Mouse (Mus musculus): ENCODE results near the gene Fbxo36. TPM values are rescaled to one million over a fixed set of nuclear protein-coding genes. Genes with fewer than 3 reads are reported as not detected.

Gene Fbxo36
- polyA plus RNA-seq (2011; ENCODE audit: insufficient read length, low read depth, missing spikeins), result 6.9 and 7.0 TPM in 2 replicates

GRCm38 (mm10) chr1:84839309-84840017 lies at the start of gene Fbxo36:
Fbxo36 (plus strand) TSS chr1:84839841.
- Histone ChIP-seq H3K27ac (ENCODE audit: insufficient read depth, low read length) (peak within 1 kb of the TSS; percentile 82), H3K4me1 (ENCODE audit: control insufficient read depth, insufficient read depth, low read length) (no peaks in the 10 kb centered on the region), H3K4me3 (ENCODE audit: insufficient read depth, low read length) (peak within 1 kb of the TSS; percentile 93)
- peak; percentile 71 for TF ChIP-seq POLR2A (IDR thresholded peaks at IDR 0.05; ENCODE audit: low read depth, low read length)
- no peak for TF ChIP-seq CTCF (IDR thresholded peaks at IDR 0.05; ENCODE audit: borderline replicate concordance, insufficient read depth, low read length)

GRCm38 (mm10) chr1:84791393-84791792 lies 48.2 kb upstream of the Fbxo36 start:
- H3K4me3 ChIP-seq (ENCODE audit: insufficient read depth, low read length), result no peak overlapping the region
- H3K4me1 ChIP-seq (ENCODE audit: control insufficient read depth, insufficient read depth, low read length), result no peaks in the 10 kb centered on the region
- TF ChIP-seq CTCF (IDR thresholded peaks at IDR 0.05; ENCODE audit: borderline replicate concordance, insufficient read depth, low read length), result no peak
- TF ChIP-seq POLR2A (IDR thresholded peaks at IDR 0.05; ENCODE audit: low read depth, low read length), result no peak
- no peak overlapping the region for H3K27ac ChIP-seq (ENCODE audit: insufficient read depth, low read length)

- Histone ChIP-seq H3K4me3 (ENCODE audit: insufficient read depth, low read length) (no peak overlapping the region), H3K4me1 (ENCODE audit: control insufficient read depth, insufficient read depth, low read length) (no peaks in the 10 kb centered on the region), H3K27ac (ENCODE audit: insufficient read depth, low read length) (no peak overlapping the region)
- TF ChIP-seq POLR2A (IDR thresholded peaks at IDR 0.05; ENCODE audit: low read depth, low read length) (no peak), CTCF (IDR thresholded peaks at IDR 0.05; ENCODE audit: borderline replicate concordance, insufficient read depth, low read length) (no peak)
Observed at GRCm38 (mm10) chr1:84795335-84795734, 44.3 kb upstream of the Fbxo36 start.

DNA sequence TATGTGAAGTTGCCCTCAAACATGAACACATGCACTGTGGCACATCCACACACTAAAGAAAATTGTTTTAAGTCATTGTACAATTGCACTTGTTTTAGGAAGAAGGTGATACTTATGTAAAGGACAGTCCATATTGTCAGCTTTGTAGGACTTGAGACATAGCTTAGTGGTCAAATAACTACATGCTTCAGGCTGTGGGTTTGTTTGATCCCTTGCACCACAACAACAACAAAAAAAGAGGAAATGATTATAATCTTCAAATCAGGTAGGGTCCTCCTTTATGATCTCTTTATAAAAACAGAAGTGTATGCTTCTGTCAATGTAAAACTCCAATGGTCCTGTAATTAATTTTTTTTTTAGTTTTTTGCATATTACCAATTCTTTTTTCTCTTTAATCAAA lies 40.5 kb upstream of the Fbxo36 start:
- Histone ChIP-seq H3K4me1 (ENCODE audit: control insufficient read depth, insufficient read depth, low read length) (no peaks in the 10 kb centered on the region), H3K4me3 (ENCODE audit: insufficient read depth, low read length) (no peak overlapping the region), H3K27ac (ENCODE audit: insufficient read depth, low read length) (no peak overlapping the region)
- TF ChIP-seq CTCF (IDR thresholded peaks at IDR 0.05; ENCODE audit: borderline replicate concordance, insufficient read depth, low read length), result no peak
- TF ChIP-seq POLR2A (IDR thresholded peaks at IDR 0.05; ENCODE audit: low read depth, low read length), result no peak

- TF ChIP-seq CTCF (IDR thresholded peaks at IDR 0.05; ENCODE audit: borderline replicate concordance, insufficient read depth, low read length), result no peak
- no peak for TF ChIP-seq POLR2A (IDR thresholded peaks at IDR 0.05; ENCODE audit: low read depth, low read length)
- Histone ChIP-seq H3K27ac (ENCODE audit: insufficient read depth, low read length) (no peak overlapping the region), H3K4me1 (ENCODE audit: control insufficient read depth, insufficient read depth, low read length) (no peaks in the 10 kb centered on the region), H3K4me3 (ENCODE audit: insufficient read depth, low read length) (no peak overlapping the region)
Observed at GRCm38 (mm10) chr1:84803788-84804187, 35.9 kb upstream of the Fbxo36 start.

- no peak overlapping the region for H3K4me3 ChIP-seq (ENCODE audit: insufficient read depth, low read length)
- H3K4me1 ChIP-seq (ENCODE audit: control insufficient read depth, insufficient read depth, low read length), result no peaks in the 10 kb centered on the region
- no peak for TF ChIP-seq CTCF (IDR thresholded peaks at IDR 0.05; ENCODE audit: borderline replicate concordance, insufficient read depth, low read length)
- no peak for TF ChIP-seq POLR2A (IDR thresholded peaks at IDR 0.05; ENCODE audit: low read depth, low read length)
- H3K27ac ChIP-seq (ENCODE audit: insufficient read depth, low read length), result no peak overlapping the region
Observed at GRCm38 (mm10) chr1:84817596-84817995, 22.0 kb upstream of the Fbxo36 start.

DNA sequence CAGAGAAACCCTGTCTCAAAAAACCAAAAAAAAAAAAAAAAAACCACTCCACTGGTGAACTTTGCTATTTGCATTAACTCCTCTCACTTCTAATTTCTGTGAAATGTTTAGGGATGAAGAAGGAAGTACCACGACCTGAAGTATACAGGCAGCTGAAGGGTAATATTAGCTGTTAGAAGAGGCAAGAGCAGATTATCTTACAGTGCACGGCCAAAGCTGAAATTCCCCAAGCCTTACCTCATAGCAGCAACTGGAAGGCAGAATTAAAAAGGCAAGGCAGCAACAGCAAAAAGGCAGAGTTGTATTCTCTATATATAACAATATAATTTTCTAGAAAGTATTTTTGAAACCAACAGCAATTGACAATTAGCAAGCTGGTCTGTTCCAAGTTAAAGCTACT lies 14.6 kb upstream of the Fbxo36 start:
- Histone ChIP-seq H3K27ac (ENCODE audit: insufficient read depth, low read length) (no peak overlapping the region), H3K4me1 (ENCODE audit: control insufficient read depth, insufficient read depth, low read length) (no peaks in the 10 kb centered on the region), H3K4me3 (ENCODE audit: insufficient read depth, low read length) (no peak overlapping the region)
- TF ChIP-seq POLR2A (IDR thresholded peaks at IDR 0.05; ENCODE audit: low read depth, low read length) (no peak), CTCF (IDR thresholded peaks at IDR 0.05; ENCODE audit: borderline replicate concordance, insufficient read depth, low read length) (no peak)

DNA sequence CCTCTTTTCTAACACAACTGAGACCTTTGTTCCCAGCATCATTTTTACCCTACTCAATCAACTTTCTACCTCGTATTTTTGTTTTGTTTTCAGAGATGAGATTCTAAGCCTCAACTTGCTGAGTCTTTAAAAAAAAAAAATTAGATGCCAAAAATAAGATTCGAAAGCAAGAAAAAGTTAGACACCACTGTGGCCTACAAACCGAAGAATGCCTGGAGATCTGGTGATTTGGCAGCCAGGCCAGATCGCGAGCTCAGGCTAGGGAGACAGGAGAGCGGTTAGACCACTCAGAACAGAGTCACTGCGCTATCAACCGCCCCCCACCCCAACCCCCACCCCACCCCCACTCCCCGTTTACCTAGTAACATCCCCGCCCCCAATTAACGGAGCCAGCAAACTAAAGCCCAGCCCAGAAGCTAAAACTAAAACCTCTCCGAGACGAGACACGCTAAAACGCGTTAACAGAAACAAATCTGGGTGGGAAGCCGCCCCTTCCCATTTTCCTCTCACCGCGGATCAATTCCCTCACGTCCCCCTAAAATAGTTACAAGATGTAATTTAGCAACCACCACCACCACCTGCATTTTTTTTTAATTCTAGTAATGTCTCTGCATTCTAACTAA lies 2.0 kb upstream of the Fbxo36 start:
- H3K4me1 ChIP-seq (ENCODE audit: control insufficient read depth, insufficient read depth, low read length), result no peaks in the 10 kb centered on the region
- H3K4me3 ChIP-seq (ENCODE audit: insufficient read depth, low read length), result peak overlapping the region; percentile 93
- no peak for TF ChIP-seq CTCF (IDR thresholded peaks at IDR 0.05; ENCODE audit: borderline replicate concordance, insufficient read depth, low read length)
- TF ChIP-seq POLR2A (IDR thresholded peaks at IDR 0.05; ENCODE audit: low read depth, low read length), result no peak
- 0 out of 2 replicates have a peak overlapping the region, but pooled peaks have one; percentile 34 for H3K27ac ChIP-seq (ENCODE audit: insufficient read depth, low read length)

DNA sequence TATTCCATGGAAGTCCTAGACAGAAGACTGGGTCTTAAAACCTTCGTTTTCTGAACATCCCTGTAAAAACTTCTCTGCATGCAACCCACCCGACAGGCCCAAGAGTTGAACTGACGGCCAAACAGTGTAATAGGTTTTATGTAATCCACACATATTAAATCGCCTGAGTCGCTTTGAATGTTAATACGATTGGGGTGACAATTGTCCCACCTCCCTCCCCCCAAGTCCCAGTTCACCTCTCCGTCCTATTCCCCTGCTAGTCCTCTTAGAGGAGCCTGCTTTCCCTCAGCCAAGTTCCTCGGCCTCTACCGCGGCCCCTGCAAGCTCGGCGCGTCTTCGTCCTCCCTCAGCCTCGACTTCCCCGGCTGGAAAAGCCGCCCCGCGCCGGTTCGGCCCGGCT lies 1.5 kb upstream of the Fbxo36 start:
- Histone ChIP-seq H3K4me1 (ENCODE audit: control insufficient read depth, insufficient read depth, low read length) (no peaks in the 10 kb centered on the region), H3K4me3 (ENCODE audit: insufficient read depth, low read length) (peak overlapping the region; percentile 93), H3K27ac (ENCODE audit: insufficient read depth, low read length) (peak overlapping the region; percentile 34; the same call in 1 of the 2 replicates)
- TF ChIP-seq CTCF (IDR thresholded peaks at IDR 0.05; ENCODE audit: borderline replicate concordance, insufficient read depth, low read length) (no peak), POLR2A (IDR thresholded peaks at IDR 0.05; ENCODE audit: low read depth, low read length) (no peak)

DNA sequence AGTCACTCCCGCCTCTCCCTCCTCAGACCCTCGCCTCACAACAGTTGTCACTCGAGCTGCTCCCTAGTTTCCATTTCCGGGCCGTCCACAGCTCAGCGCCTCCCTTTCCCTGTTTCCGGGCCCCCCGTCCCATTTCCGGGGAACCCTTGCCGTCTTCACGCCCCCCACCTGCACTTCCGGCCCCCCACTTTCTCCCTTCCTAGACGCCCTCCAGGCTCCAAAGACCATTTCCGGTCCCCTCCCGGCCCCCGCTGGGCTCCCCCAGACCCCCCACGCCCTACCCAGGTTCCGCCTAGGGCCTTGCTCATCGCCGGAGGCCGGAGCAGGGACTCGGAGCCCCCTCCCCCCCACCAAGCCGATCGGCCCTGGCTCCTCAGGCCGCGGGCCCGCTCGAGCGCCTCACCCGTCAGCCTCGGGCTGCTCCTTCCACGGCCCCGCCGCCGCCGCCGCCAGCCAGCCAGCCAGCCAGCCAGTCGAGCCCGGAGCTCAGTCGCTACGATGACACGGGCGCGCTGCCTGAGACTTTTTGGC lies 955 bp upstream of the Fbxo36 start:
- TF ChIP-seq POLR2A (IDR thresholded peaks at IDR 0.05; ENCODE audit: low read depth, low read length) (0 out of 2 replicates have a peak, but pooled peaks have one; percentile 27), CTCF (IDR thresholded peaks at IDR 0.05; ENCODE audit: borderline replicate concordance, insufficient read depth, low read length) (no peak)
- peak overlapping the region; percentile 93 for H3K4me3 ChIP-seq (ENCODE audit: insufficient read depth, low read length)
- peak overlapping the region; percentile 82 for H3K27ac ChIP-seq (ENCODE audit: insufficient read depth, low read length)
- no peaks in the 10 kb centered on the region for H3K4me1 ChIP-seq (ENCODE audit: control insufficient read depth, insufficient read depth, low read length)
